Mouse (Mus musculus) lung, postnatal 36 days (tissue): ENCODE measurements at regions not wholly inside any gene's neighbourhood (a gene's known extent, or its start where the extent isn't known, plus 50 kb on each side); places are given as distances from the start of the nearest gene placed in this dataset.

Experiments
- DNase-seq: peaks from one replicate; pipeline ENCODE4 v3.0.0; 2022; ENCODE audit warnings: mixed read lengths

DNA sequence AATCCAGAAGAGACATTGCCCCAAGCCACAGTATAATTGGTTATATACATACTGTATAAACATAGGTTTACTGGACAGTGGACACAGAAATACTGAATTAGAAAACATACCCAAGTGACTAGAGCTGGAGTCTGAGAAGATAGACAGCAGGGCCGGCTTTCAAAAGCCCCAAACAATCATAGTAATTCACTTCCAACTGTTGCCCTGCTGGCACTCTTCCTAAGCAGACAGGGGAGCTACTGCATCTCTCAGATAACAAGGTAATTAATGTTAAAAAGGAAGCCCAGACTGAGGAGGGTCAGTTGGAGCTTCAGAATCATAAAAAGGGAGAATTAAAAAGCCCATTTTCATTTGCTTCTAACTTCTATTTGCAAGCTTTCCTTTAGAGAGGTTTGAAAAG lies 764.5 kb downstream of the Vgll3 start:
- DNase-seq, result no peak

DNA sequence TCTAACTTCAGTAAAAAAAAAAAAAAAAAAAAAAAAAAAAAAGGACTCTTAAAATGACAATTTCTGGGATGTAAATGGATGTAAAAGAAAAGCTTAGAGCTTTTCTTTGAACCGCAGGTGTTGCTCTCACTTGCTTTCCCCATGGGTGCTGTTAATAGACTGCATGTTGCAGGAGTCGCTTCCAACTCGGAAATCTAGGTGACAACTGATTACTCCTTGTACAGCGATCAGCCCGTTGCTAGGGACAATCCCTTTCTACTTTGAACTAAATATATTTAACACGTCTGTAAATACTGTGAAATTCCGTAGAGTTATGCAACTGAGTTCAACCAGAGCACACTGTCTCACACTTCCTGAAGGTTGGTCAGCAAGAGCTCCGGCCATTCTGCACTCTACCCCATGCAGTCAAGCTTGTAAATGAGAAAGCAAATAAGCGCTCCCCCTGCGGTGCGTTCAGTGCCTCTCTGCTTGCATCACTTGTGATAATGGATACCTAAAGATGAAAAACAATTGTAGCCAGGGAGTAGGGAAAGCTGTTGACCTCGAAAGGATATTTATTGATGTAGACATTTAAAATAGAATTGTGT lies 770.7 kb downstream of the Vgll3 start:
- DNase-seq, result peak; percentile 1

DNA sequence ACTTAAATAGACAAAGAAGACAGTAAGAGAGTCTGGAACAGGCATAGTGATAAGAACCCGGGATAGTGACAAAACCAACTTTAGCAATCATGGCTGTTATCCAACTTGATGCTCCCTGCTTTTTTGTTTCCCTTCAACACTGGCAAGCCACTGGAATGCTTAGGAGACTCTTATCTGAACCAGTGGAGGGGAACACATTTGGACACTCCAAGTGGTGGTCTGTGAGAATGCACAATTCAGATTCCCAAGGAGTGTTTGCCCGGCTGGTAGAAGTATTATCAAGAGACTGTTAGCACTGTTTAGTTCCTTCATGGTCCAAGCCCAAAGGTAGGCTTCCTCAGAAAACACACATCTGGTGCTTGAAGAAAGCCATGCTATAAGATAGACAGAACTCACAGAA lies 787.2 kb downstream of the Vgll3 start:
- no peak for DNase-seq

DNA sequence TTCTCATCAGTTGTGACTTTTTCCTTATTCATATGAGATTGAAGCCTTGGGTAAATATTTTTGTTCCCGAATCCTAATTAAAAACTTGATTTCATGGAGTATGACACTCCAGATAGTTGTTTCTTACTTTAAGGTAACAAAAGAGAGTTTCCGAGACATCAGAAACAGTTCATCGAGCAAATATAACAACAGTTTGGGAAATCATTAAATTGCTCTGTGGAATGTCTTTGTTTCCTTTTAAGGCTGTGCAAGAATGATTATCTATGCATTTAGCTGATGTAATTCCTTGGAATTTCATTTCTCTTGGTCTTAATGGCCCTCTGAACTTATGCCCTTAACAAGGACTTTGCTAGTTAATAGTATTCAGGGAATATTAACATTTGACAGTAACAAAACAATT lies 787.6 kb downstream of the Vgll3 start:
- DNase-seq, result no peak

DNA sequence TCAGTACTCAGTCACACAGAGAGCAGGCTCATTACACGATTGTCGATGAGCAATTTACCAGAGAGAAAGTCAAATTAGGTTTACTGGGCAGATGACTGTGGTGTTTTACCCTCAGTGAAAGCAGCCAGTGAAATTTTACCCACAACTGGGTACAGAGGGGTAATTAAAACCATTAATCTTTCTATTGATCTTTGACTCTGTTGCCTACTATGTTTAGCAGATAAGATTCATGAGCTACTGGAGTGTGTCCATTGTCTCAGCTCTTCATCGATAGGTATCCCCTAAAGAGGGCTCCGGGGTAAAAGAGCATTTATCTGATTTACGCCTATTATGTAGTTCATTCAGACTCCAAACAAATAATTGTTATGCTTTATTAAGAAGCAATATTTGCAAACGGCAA lies 788.8 kb downstream of the Vgll3 start:
- no peak for DNase-seq
